Mouse (Mus musculus): ENCODE data around the gene Tpst2. TPM values are rescaled to one million over a fixed set of nuclear protein-coding genes. Genes with fewer than 3 reads are reported as not detected.

Gene Tpst2
- polyA plus RNA-seq, 1 experiment = 25.8 TPM

- TF ChIP-seq EP300 (IDR thresholded peaks at IDR 0.05; ENCODE audit: insufficient read depth, low read depth, low read length) (no peak), POLR2A (IDR thresholded peaks at IDR 0.05; ENCODE audit: insufficient read depth, low read length) (no peak), CTCF (IDR thresholded peaks at IDR 0.05; ENCODE audit: low read depth, low read length) (no peak)
- H3K27me3 ChIP-seq (ENCODE audit: control insufficient read depth, insufficient read depth, low read length, poor library complexity, severe bottlenecking) = no peaks in the 10 kb centered on the region
Observed at GRCm38 (mm10) chr5:112252400-112252799, 24.1 kb upstream of the Tpst2 start, which contains the start of gene Cryba4. Gene Cryba4 (minus strand): TSS chr5:112252518.

GRCm38 (mm10) chr5:112253169-112253568, 23.3 kb upstream of the Tpst2 start:
- Histone ChIP-seq H3K27me3 (ENCODE audit: control insufficient read depth, insufficient read depth, low read length, poor library complexity, severe bottlenecking) (no peaks in the 10 kb centered on the region), H3K27ac (ENCODE audit: insufficient read depth, low read length) (no peak overlapping the region), H3K4me1 (ENCODE audit: control insufficient read depth, insufficient read depth, low read length) (no peaks in the 10 kb centered on the region)

More at GRCm38 (mm10) chr5:112252400-112252799, 24.1 kb upstream of the Tpst2 start, which contains the start of gene Cryba4:
- H3K27ac ChIP-seq (ENCODE audit: insufficient read depth, low read length) = no peak within 1 kb of the TSS
- no peak within 1 kb of the TSS for H3K9ac ChIP-seq (ENCODE audit: low read depth, poor library complexity, severe bottlenecking)
- H3K9me3 ChIP-seq (replicated peaks; ENCODE audit: control insufficient read depth, insufficient read depth, low read length, poor library complexity, severe bottlenecking) = no peaks in the 10 kb centered on the region
- H3K4me3 ChIP-seq (ENCODE audit: low read depth, low read length) = no peak within 1 kb of the TSS
- no peaks in the 10 kb centered on the region for H3K36me3 ChIP-seq (ENCODE audit: control insufficient read depth, insufficient read depth, low read length, poor library complexity, severe bottlenecking)
- peaks cover 3% of the 10 kb centered on the region for H3K4me1 ChIP-seq (ENCODE audit: control insufficient read depth, insufficient read depth, low read length)

DNA sequence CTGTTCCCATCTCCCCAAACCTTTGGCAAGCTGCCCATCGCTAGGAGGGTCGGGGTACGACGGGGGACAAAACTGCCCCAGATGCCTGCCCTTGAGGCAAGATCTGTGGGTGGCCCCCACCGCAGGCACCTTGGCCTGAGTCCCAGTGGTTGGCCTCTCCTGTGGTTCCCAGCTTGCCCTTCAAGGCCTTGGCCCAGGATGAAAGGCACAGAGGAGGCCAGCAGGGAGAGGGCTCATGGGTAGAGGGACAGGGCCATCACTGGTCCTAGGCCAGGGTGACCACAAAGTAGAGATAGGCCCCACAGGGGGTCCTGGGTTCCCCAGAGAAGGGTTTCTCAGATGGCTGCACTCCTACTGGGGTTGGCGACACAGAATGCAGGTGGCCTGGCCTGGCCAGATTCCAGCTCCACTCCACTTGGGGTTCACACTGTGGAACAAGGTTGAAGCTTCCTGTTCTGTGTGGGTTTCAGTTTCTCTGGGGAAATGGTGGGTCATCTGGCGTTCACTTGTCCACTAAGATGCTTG, 22.1 kb upstream of the Tpst2 start:
- TF ChIP-seq POLR2A (IDR thresholded peaks at IDR 0.05; ENCODE audit: insufficient read depth, low read length) (no peak), CTCF (IDR thresholded peaks at IDR 0.05; ENCODE audit: low read depth, low read length) (no peak), EP300 (IDR thresholded peaks at IDR 0.05; ENCODE audit: insufficient read depth, low read depth, low read length) (no peak)
- Histone ChIP-seq H3K4me3 (ENCODE audit: low read depth, low read length) (no peak overlapping the region), H3K27ac (ENCODE audit: insufficient read depth, low read length) (no peak overlapping the region), H3K4me1 (ENCODE audit: control insufficient read depth, insufficient read depth, low read length) (no peaks in the 10 kb centered on the region), H3K27me3 (ENCODE audit: control insufficient read depth, insufficient read depth, low read length, poor library complexity, severe bottlenecking) (no peaks in the 10 kb centered on the region), H3K36me3 (ENCODE audit: control insufficient read depth, insufficient read depth, low read length, poor library complexity, severe bottlenecking) (no peaks in the 10 kb centered on the region), H3K9me3 (replicated peaks; ENCODE audit: control insufficient read depth, insufficient read depth, low read length, poor library complexity, severe bottlenecking) (no peaks in the 10 kb centered on the region), H3K9ac (ENCODE audit: low read depth, poor library complexity, severe bottlenecking) (no peak overlapping the region)

More at GRCm38 (mm10) chr5:112253169-112253568, 23.3 kb upstream of the Tpst2 start:
- Histone ChIP-seq H3K36me3 (ENCODE audit: control insufficient read depth, insufficient read depth, low read length, poor library complexity, severe bottlenecking) (no peaks in the 10 kb centered on the region), H3K4me3 (ENCODE audit: low read depth, low read length) (no peak overlapping the region), H3K9me3 (replicated peaks; ENCODE audit: control insufficient read depth, insufficient read depth, low read length, poor library complexity, severe bottlenecking) (no peaks in the 10 kb centered on the region), H3K9ac (ENCODE audit: low read depth, poor library complexity, severe bottlenecking) (no peak overlapping the region)
- TF ChIP-seq CTCF (IDR thresholded peaks at IDR 0.05; ENCODE audit: low read depth, low read length) = no peak
- TF ChIP-seq EP300 (IDR thresholded peaks at IDR 0.05; ENCODE audit: insufficient read depth, low read depth, low read length) = peak; percentile 57; the same call in 1 of the 2 replicates
- TF ChIP-seq POLR2A (IDR thresholded peaks at IDR 0.05; ENCODE audit: insufficient read depth, low read length) = no peak

GRCm38 (mm10) chr5:112255426-112255825, 21.1 kb upstream of the Tpst2 start, which contains the start of gene Crybb1:
Gene Crybb1 (plus strand): TSS chr5:112255815.
- Histone ChIP-seq H3K36me3 (ENCODE audit: control insufficient read depth, insufficient read depth, low read length, poor library complexity, severe bottlenecking) (no peaks in the 10 kb centered on the region), H3K9ac (ENCODE audit: low read depth, poor library complexity, severe bottlenecking) (no peak within 1 kb of the TSS), H3K4me1 (ENCODE audit: control insufficient read depth, insufficient read depth, low read length) (no peaks in the 10 kb centered on the region), H3K27ac (ENCODE audit: insufficient read depth, low read length) (no peak within 1 kb of the TSS), H3K9me3 (replicated peaks; ENCODE audit: control insufficient read depth, insufficient read depth, low read length, poor library complexity, severe bottlenecking) (no peaks in the 10 kb centered on the region), H3K27me3 (ENCODE audit: control insufficient read depth, insufficient read depth, low read length, poor library complexity, severe bottlenecking) (no peaks in the 10 kb centered on the region), H3K4me3 (ENCODE audit: low read depth, low read length) (no peak within 1 kb of the TSS)
- TF ChIP-seq EP300 (IDR thresholded peaks at IDR 0.05; ENCODE audit: insufficient read depth, low read depth, low read length) (no peak), CTCF (IDR thresholded peaks at IDR 0.05; ENCODE audit: low read depth, low read length) (no peak), POLR2A (IDR thresholded peaks at IDR 0.05; ENCODE audit: insufficient read depth, low read length) (no peak)

DNA sequence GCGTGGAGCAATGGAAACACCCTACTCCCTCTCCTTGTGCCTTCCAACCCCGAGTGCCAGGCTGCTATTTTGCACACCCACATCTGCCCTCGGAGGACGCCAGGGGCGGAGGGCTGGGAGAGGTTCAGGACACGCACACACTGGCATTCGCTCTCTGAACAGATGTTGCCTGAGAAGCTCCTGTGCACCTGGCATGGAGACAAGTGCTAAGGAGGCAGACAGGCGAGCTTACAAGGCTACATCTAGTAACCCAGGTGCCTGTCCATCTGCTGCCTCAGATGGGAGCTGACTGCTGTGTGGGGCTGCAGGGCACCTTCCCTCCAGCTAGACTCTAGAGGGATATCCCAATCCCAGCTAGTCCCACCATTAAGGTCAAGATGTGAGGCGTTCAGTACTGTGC, 20.0 kb upstream of the Tpst2 start:
- Histone ChIP-seq H3K9me3 (replicated peaks; ENCODE audit: control insufficient read depth, insufficient read depth, low read length, poor library complexity, severe bottlenecking) (no peaks in the 10 kb centered on the region), H3K4me1 (ENCODE audit: control insufficient read depth, insufficient read depth, low read length) (no peaks in the 10 kb centered on the region), H3K27ac (ENCODE audit: insufficient read depth, low read length) (no peak overlapping the region), H3K9ac (ENCODE audit: low read depth, poor library complexity, severe bottlenecking) (no peak overlapping the region), H3K36me3 (ENCODE audit: control insufficient read depth, insufficient read depth, low read length, poor library complexity, severe bottlenecking) (no peaks in the 10 kb centered on the region), H3K4me3 (ENCODE audit: low read depth, low read length) (no peak overlapping the region), H3K27me3 (ENCODE audit: control insufficient read depth, insufficient read depth, low read length, poor library complexity, severe bottlenecking) (no peaks in the 10 kb centered on the region)
- TF ChIP-seq POLR2A (IDR thresholded peaks at IDR 0.05; ENCODE audit: insufficient read depth, low read length) (no peak), CTCF (IDR thresholded peaks at IDR 0.05; ENCODE audit: low read depth, low read length) (no peak), EP300 (IDR thresholded peaks at IDR 0.05; ENCODE audit: insufficient read depth, low read depth, low read length) (no peak)

DNA sequence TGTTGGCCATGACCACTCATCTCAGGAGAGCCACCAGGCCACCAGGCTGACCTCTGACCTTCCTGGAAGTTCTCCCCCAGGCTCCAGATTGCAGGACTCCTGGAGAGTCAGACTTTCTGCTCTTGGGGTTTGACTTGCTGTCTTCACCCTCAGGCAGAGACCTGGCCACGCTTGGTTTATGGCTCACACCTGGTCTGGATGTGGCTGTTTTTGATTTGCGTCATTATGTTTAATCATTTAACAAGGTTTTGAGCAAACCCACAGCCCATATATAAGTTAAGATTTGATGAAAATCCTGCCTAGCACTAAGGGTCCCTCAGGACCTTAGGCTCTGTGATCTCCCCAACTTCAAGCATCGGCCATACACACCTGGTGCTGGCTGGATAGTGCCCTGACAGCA, 18.6 kb upstream of the Tpst2 start:
- H3K9ac ChIP-seq (ENCODE audit: low read depth, poor library complexity, severe bottlenecking) = no peak overlapping the region
- no peaks in the 10 kb centered on the region for H3K9me3 ChIP-seq (replicated peaks; ENCODE audit: control insufficient read depth, insufficient read depth, low read length, poor library complexity, severe bottlenecking)
- no peaks in the 10 kb centered on the region for H3K27me3 ChIP-seq (ENCODE audit: control insufficient read depth, insufficient read depth, low read length, poor library complexity, severe bottlenecking)
- no peak overlapping the region for H3K4me3 ChIP-seq (ENCODE audit: low read depth, low read length)
- no peak overlapping the region for H3K27ac ChIP-seq (ENCODE audit: insufficient read depth, low read length)
- no peaks in the 10 kb centered on the region for H3K36me3 ChIP-seq (ENCODE audit: control insufficient read depth, insufficient read depth, low read length, poor library complexity, severe bottlenecking)
- H3K4me1 ChIP-seq (ENCODE audit: control insufficient read depth, insufficient read depth, low read length) = no peaks in the 10 kb centered on the region
- TF ChIP-seq CTCF (IDR thresholded peaks at IDR 0.05; ENCODE audit: low read depth, low read length) = no peak
- no peak for TF ChIP-seq POLR2A (IDR thresholded peaks at IDR 0.05; ENCODE audit: insufficient read depth, low read length)
- no peak for TF ChIP-seq EP300 (IDR thresholded peaks at IDR 0.05; ENCODE audit: insufficient read depth, low read depth, low read length)

Data from ES-Bruce4 (cell line).